Mouse (Mus musculus) heart, embryonic 10.5 days (tissue): ENCODE measurements around the gene Plce1. TPM values are rescaled to one million over a fixed set of nuclear protein-coding genes. Genes with fewer than 3 reads are reported as not detected.

Experiments used
- DNase-seq: peaks from one replicate; pipeline ENCODE4 v3.0.0-alpha.2; 2017; ENCODE audit warnings: low spot score
- H3K27ac ChIP-seq: fragments of 300-500 bp; sonication (generic); 2 replicates; pipeline ENCODE4 v1.5.1; 2016; ENCODE audit warnings: mild to moderate bottlenecking
- H3K27me3 ChIP-seq: fragments of 300-500 bp; sonication (generic); 2 replicates; pipeline ENCODE4 v1.6.1; 2016; ENCODE audit warnings: mild to moderate bottlenecking; ENCODE audit not compliant: poor library complexity, insufficient read depth, severe bottlenecking
- H3K36me3 ChIP-seq: fragments of 300-500 bp; sonication (generic); 2 replicates; pipeline ENCODE4 v1.6.1; 2016; ENCODE audit warnings: mild to moderate bottlenecking, moderate library complexity
- H3K4me1 ChIP-seq: fragments of 300-500 bp; sonication (generic); 2 replicates; pipeline ENCODE4 v1.6.1; 2016; ENCODE audit warnings: mild to moderate bottlenecking
- H3K4me3 ChIP-seq: fragments of 300-500 bp; sonication (generic); 2 replicates; pipeline ENCODE4 v1.5.1; 2016; ENCODE audit warnings: mild to moderate bottlenecking, moderate library complexity
- H3K9me3 ChIP-seq: fragments of 300-500 bp; sonication (generic); 2 replicates; pipeline ENCODE4 v1.6.1; 2016; ENCODE audit warnings: mild to moderate bottlenecking, moderate library complexity
- WGBS: fragments of 180-500 bp; shearing (Covaris S2); methylation state at CpG from one replicate; pipeline ENCODE4 v1.1.7; 2016; 5-methylcytosine and 5-hydroxymethylcytosine counted together
- polyA plus RNA-seq: library from polyadenylated mRNA; unstranded; fragments of >200 nt; fragmentation: Nextera tagmentation; extraction: Ambion mirVana; gene quantifications from 2 replicates; pipeline ENCODE4 v1.2.1, GENCODE M21; 2016

Plce1 gene
- polyA plus RNA-seq, 1 experiment from 2014 or later, result 3.6 TPM

GRCm38 (mm10) chr19:38602811-38603210 lies 121.9 kb downstream of the Plce1 start:
- DNase-seq, result no peak
- Histone ChIP-seq H3K9me3 (no peaks in the 10 kb centered on the region), H3K4me3 (no peak overlapping the region), H3K4me1 (no peaks in the 10 kb centered on the region), H3K36me3 (no peaks in the 10 kb centered on the region), H3K27ac (no peak overlapping the region), H3K27me3 (no peaks in the 10 kb centered on the region)
- 79% methylated on average over 9 of the region's 9 CpGs for WGBS

DNA sequence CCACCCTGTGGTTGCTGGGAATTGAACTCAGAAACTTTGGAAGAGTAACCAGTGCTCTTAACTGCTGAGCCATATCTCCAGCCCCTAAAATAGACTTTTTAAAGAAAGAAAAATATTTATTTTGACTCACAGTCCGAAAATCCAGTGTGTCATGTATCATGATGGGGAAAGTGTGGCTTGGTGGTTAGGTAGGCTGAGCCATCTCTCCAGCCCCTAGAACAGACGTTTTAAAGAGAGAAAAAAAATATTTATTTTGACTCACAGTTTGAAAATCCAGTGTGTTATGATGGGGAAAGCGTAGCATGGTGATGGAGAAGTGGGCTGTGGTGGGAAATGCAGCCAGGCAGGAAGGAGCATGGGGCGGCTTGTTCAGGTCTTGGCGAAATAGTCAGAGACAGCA lies 126.3 kb downstream of the Plce1 start:
- Histone ChIP-seq H3K36me3 (no peaks in the 10 kb centered on the region), H3K4me1 (no peaks in the 10 kb centered on the region), H3K27ac (no peak overlapping the region), H3K4me3 (no peak overlapping the region), H3K9me3 (no peaks in the 10 kb centered on the region), H3K27me3 (no peaks in the 10 kb centered on the region)
- no peak for DNase-seq
- 84% methylated on average over 5 of the region's 5 CpGs for WGBS

DNA sequence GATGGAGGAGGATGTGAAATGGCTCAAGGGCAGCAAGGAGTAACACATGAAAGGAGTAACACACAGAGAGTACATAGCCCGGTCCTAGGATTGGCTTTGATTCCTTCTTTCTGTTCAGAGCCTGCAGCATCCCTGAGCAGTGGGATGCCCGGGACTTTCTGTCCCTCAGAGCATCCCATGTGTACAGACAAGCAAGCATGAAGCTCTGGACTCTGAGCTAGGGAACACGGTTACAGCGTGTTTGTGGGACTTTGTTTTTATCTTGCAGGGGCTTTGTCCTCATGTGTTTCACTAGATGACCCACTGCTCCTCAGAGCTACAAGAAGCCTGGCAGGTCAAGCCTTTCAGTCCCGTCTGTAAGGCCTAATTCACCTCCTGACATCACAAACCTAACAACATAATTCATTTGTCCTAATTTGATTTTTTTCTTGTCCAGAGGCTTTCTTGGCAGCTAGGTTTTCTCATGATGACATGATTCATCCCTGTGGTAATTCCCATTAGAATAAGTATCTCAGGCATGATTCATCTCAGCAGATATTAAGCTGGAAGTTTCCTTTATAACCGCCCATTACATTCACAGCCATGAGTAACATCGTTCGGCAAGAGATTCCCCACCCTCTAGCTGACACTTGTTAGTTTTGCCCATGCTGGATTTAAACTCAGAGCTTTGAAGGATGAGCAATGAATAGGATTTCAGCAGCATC lies 128.2 kb downstream of the Plce1 start:
- WGBS, result 85% methylated on average over 8 of the region's 8 CpGs

DNA sequence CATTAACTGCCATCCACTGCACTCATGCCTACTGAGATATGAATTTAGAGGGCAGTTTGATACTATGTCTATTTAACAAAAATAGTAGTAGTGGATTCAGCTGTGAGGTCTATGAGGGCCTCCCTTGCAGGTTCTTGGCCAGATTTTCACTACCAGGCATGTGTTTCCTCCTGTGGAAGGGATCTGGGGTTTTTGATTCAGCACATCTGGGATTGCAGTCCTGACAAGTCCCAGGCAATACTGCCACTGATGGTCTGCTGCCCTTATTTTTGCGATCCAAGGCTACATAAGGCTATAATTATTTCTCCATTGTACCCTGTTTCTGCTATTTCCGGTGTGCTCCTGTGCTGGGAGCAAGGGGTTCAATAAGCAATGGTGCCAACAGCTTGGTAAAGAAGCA lies 129.4 kb downstream of the Plce1 start:
- Histone ChIP-seq H3K4me3 (no peak overlapping the region), H3K4me1 (no peaks in the 10 kb centered on the region), H3K27ac (no peak overlapping the region), H3K36me3 (no peaks in the 10 kb centered on the region), H3K9me3 (no peaks in the 10 kb centered on the region), H3K27me3 (no peaks in the 10 kb centered on the region)
- DNase-seq, result no peak
- 91% methylated on average over 2 of the region's 2 CpGs for WGBS

More for the DNA sequence above, 128.2 kb downstream of the Plce1 start:
- no peaks in the 10 kb centered on the region for H3K4me1 ChIP-seq
- DNase-seq, result no peak
- no peak overlapping the region for H3K4me3 ChIP-seq
- no peaks in the 10 kb centered on the region for H3K27me3 ChIP-seq
- no peak overlapping the region for H3K27ac ChIP-seq
- H3K36me3 ChIP-seq, result no peaks in the 10 kb centered on the region
- H3K9me3 ChIP-seq, result no peaks in the 10 kb centered on the region

- Histone ChIP-seq H3K36me3 (no peaks in the 10 kb centered on the region), H3K27ac (no peak overlapping the region), H3K4me3 (no peak overlapping the region), H3K27me3 (no peaks in the 10 kb centered on the region), H3K9me3 (no peaks in the 10 kb centered on the region), H3K4me1 (no peaks in the 10 kb centered on the region)
- no peak for DNase-seq
- 71% methylated on average over 8 of the region's 8 CpGs for WGBS
Measured at GRCm38 (mm10) chr19:38610809-38611208, 129.9 kb downstream of the Plce1 start.

DNA sequence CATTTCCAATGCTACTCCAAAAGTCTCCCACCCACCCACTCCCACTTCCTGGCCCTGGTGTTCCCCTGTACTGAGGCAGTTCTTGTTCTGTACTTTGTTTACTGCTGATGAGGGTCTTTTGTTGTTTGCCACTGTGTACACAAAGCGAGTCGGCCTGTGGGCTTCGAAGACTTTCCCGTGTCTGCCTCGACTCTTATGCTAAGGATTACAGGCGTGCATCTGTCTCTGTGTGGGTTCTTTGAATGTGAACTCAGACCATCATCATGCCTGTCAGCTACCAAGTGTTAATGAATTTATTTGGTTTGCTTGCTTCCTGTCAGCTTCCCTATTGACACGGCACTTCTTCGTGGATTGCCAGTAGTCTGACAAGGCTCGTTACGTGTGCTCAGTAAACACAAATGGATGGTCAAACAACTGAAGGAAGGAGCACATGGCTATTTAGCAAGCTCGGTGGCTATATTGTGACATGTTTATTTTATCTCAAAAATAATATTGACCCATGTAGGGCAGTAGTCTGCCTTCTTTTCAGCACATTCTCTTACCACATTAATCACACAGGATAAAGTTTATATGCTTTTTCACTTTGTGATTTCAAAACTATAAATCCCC lies 133.3 kb downstream of the Plce1 start:
- H3K27me3 ChIP-seq, result no peaks in the 10 kb centered on the region
- WGBS, result 85% methylated on average over 11 of the region's 11 CpGs
- no peaks in the 10 kb centered on the region for H3K4me1 ChIP-seq
- H3K4me3 ChIP-seq, result no peak overlapping the region
- no peaks in the 10 kb centered on the region for H3K36me3 ChIP-seq
- H3K27ac ChIP-seq, result no peak overlapping the region
- no peaks in the 10 kb centered on the region for H3K9me3 ChIP-seq
- DNase-seq, result no peak

GRCm38 (mm10) chr19:38615356-38615755 lies 134.4 kb downstream of the Plce1 start:
- no peak overlapping the region for H3K4me3 ChIP-seq
- DNase-seq, result no peak
- H3K36me3 ChIP-seq, result no peaks in the 10 kb centered on the region
- 62% methylated on average over 6 of the region's 6 CpGs for WGBS
- no peaks in the 10 kb centered on the region for H3K27me3 ChIP-seq
- no peak overlapping the region for H3K27ac ChIP-seq
- no peaks in the 10 kb centered on the region for H3K4me1 ChIP-seq
- no peaks in the 10 kb centered on the region for H3K9me3 ChIP-seq

DNA sequence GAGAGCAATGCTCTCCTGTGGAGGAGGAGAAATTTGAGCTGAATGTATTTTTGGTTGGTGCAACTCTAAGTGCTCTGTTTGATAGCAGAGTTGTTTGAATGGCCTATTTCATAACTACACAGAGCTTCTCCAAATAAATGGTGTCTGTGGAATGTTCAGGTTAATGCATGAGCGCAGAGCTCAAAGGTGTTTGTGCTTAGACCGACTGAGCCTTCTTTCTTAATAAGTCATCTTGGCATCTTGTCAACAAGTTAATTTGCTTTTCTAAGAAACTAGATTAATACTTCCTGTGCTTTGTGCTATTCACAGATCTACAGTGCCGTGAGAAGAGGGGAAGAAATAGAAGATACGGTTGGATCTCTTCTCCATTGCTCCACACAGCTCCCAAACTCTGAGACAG lies 139.2 kb downstream of the Plce1 start:
- Histone ChIP-seq H3K36me3 (no peaks in the 10 kb centered on the region), H3K4me1 (no peaks in the 10 kb centered on the region), H3K27me3 (no peaks in the 10 kb centered on the region), H3K9me3 (no peaks in the 10 kb centered on the region), H3K27ac (no peak overlapping the region), H3K4me3 (no peak overlapping the region)
- WGBS, result 76% methylated on average over 4 of the region's 4 CpGs
- no peak for DNase-seq

- WGBS, result 76% methylated on average over 10 of the region's 10 CpGs
Measured at GRCm38 (mm10) chr19:38621546-38621945, 140.6 kb downstream of the Plce1 start.

GRCm38 (mm10) chr19:38626246-38627015 lies 145.5 kb downstream of the Plce1 start:
- Histone ChIP-seq H3K27ac (no peak overlapping the region), H3K4me3 (no peak overlapping the region), H3K27me3 (no peaks in the 10 kb centered on the region), H3K36me3 (no peaks in the 10 kb centered on the region), H3K4me1 (no peaks in the 10 kb centered on the region), H3K9me3 (no peaks in the 10 kb centered on the region)
- 74% methylated on average over 9 of the region's 9 CpGs for WGBS
- no peak for DNase-seq

More at GRCm38 (mm10) chr19:38621546-38621945, 140.6 kb downstream of the Plce1 start:
- Histone ChIP-seq H3K4me3 (no peak overlapping the region), H3K4me1 (no peaks in the 10 kb centered on the region), H3K27ac (no peak overlapping the region), H3K36me3 (no peaks in the 10 kb centered on the region), H3K27me3 (no peaks in the 10 kb centered on the region), H3K9me3 (no peaks in the 10 kb centered on the region)
- no peak for DNase-seq

- Histone ChIP-seq H3K4me1 (no peaks in the 10 kb centered on the region), H3K4me3 (no peak overlapping the region), H3K27ac (no peak overlapping the region), H3K9me3 (no peaks in the 10 kb centered on the region), H3K27me3 (no peaks in the 10 kb centered on the region), H3K36me3 (no peaks in the 10 kb centered on the region)
- WGBS, result 78% methylated on average over 9 of the region's 9 CpGs
- no peak for DNase-seq
Measured at GRCm38 (mm10) chr19:38627075-38627768, 146.3 kb downstream of the Plce1 start.

DNA sequence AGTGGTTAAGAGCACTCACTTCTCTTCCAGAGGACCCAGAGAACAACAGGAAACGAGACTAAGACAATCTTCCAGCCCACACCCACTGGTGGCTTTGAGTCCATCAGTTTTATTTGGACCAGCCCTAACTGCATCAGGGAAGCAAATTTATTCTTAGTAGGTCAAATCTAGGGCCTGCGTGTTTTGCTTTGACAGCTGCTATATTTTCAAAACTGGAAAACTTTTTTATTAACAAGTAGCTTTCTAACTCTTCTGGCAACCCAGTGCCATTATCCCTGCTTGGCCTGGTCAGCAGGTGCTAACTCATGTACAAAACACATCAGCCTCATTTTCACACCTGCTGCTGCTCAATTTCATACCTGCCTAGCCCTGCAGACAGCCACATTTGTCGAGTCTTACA lies 151.3 kb downstream of the Plce1 start:
- Histone ChIP-seq H3K36me3 (no peaks in the 10 kb centered on the region), H3K9me3 (no peaks in the 10 kb centered on the region), H3K4me1 (no peaks in the 10 kb centered on the region), H3K4me3 (no peak overlapping the region), H3K27ac (no peak overlapping the region), H3K27me3 (no peaks in the 10 kb centered on the region)
- DNase-seq, result no peak
- WGBS, result 65% methylated on average over 3 of the region's 3 CpGs

DNA sequence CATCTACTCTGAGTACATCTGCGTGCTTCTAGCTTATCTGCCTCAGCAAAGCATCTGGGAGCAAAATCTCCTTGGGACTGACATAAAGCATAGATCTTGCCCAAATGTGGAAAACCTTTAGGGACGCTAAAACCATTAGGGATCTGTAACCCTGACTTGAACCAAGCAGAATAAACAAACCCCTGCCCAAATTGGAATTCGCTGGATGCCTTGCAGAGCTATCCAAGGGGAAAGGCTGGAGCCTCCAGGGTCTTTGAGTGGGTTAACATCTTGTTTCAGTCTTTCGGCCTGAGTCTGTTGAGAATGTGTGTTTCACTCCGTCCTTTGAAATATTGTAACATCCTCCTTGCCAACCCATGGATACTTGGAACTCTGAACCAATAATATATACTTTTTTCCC lies 152.4 kb downstream of the Plce1 start:
- 45% methylated on average over 5 of the region's 5 CpGs for WGBS
- no peaks in the 10 kb centered on the region for H3K27me3 ChIP-seq
- no peaks in the 10 kb centered on the region for H3K36me3 ChIP-seq
- no peak for DNase-seq
- H3K9me3 ChIP-seq, result no peaks in the 10 kb centered on the region
- H3K4me3 ChIP-seq, result no peak overlapping the region
- no peak overlapping the region for H3K27ac ChIP-seq
- no peaks in the 10 kb centered on the region for H3K4me1 ChIP-seq
